Mouse (Mus musculus) urinary bladder, postnatal 4 days (tissue): Measurements from ENCODE around the gene Polr3b.

Source experiments
- DNase-seq, 2 experiments: peaks; one replicate each; pipeline ENCODE4 v3.0.0; 2021 to 2022; ENCODE audit warnings: low spot score in 2 of 2

The Polr3b gene

DNA sequence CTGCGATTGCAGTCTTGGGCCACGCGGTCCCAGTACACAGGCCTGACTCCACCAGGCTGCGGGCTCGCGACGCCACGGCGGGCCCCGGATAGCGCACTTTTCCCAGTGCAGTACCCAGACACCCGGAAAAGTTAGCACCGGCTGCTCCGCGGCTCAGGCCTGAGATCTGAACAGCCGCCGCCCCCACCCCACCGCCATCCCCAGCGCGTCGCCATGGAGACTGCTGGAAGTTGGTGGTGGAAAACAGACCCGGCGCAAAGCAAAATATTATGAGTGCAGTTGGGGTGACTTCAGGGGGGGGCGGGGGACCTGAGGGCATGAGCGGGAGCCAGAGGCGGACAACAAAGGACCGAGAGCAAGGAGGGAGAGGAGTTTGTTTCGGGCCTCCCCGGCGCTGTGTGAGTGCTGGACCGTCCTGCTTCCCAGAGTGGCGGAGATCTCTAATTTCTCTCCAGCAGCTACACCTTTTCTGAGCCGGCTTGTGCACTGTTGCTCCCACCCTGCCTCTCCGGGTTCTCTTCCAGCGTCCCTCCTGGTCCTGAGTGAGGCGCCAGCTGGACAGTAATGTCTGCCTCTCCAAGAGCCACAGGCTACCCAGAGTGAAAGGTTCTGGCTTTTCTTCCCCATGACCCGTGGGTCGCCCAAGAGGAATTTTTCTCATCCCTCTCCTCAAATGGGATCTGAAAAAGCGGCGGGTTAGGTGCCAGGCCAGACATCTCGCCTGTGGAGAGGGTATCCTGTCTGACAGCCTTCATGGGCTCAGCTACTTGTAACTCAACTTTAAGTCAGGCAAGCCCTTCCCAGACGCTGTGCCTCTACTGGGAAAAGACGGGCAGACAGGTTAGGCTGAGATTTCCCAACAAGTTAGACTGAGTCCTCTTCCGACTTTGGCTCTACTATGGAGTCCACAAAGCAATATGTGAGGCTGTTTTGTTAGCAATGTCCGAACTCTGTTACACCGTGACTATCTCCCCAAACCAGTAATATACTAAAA is 138.3 kb downstream of the Polr3b start:
- DNase-seq, result no peak

DNA sequence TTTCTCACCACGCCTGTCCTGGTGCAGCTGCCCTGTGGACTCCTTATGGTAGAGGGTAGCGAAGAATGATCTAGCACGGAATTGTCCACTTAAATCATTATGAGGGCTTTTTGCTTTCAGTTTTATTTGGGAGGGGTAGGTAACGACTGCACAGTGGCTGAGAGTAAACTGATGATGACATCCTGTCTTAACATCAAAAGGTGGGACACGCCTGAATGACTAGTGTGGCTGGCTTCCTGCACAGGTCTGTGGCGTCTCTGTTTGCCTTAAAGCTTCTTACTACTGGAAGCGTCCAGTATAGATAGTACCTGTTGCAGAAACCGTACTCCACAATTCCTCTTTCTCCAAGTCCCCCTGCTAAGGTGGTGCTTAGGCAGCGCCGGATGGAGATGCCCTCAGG is 146.7 kb downstream of the Polr3b start:
- DNase-seq, result no peak

DNA sequence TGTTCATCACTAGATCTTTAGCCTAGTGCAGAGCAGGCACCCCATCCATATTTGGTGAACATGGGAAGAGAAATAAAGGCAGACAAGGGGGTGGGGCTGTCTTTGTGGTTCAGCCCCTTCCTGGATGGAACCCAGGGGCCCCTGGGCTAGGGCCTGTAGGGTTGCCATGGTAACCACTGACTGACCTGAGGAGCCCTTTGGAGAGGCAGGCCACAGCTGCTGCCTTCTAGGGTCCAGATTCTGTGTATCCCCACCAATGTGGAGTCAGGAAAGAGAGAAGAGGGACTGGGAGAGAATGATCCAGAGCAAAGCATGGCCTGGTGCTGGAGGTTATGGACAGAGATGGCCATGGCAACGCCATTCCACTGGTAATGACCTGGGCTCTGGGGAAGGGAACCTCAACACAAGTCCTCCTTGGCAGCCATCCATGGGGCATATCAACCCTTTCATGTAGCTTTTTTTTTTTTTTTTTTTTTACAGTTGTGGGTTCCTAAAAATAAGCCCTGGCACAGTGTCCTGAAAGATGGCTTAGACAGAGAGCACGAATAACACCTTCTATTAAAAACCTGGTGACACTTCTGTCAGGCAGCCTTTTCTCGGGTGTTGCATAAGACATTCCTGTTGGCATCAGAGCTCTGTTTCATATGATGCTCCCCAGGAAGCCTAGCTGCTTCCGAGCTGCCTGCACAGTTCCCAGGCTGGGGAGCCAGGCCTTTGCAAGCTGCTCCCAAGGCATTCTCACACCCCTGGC is 150.5 kb downstream of the Polr3b start:
- no peak for DNase-seq

DNA sequence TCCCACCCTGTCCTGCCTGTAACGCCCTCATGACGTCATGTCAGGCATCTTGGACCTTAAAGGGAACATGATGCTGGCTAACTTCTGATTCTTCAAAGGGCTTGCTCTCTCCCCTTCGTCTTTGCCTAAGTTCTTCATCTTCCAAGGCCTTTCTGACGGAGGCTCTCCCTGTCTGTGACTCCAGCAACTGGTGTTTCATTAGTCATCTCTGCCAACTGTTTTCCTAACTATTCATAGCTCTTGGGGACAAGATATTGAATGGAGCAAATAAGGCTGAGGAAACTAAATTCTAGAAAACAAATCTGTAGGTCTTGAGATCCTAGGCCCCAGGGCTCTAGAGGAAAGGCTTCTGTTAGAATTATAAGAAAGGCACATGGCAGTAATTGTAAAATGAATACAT is 151.8 kb downstream of the Polr3b start:
- DNase-seq, result no peak

DNA sequence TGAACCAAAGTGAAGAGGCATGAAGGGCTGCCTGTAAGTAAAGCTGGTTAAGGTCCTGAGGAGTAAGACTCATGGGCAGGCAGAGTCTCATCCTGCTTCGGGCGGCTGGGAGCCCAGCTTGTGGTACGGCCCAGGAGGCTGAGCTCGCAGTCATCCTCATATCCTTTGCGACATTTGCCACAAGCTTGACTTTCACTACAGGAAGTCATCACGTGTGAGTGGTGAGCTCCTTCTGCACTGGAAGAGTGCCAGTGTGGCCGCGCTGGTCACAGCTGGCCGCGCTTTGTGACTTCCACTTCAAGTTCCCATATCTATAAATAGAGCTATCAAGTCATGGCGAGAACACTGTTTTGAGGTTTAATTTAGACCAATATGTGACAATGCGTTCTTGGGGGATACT is 152.5 kb downstream of the Polr3b start:
- no peak for DNase-seq
